Mouse (Mus musculus) MEL (cell line): ENCODE data around the gene C1qc. TPM values are rescaled to one million over a fixed set of nuclear protein-coding genes. Genes with fewer than 3 reads are reported as not detected.

ENCODE experiments used
- DNase-seq: peaks from one replicate; pipeline ENCODE4 v3.0.0; 2011; ENCODE audit warnings: low read depth, low spot score
- H3K27ac ChIP-seq: 2 replicates; pipeline ENCODE4 v1.5.1; 2012; ENCODE audit warnings: low read depth, mild to moderate bottlenecking, control low read depth, low read length, moderate library complexity; ENCODE audit not compliant: control insufficient read depth
- H3K27me3 ChIP-seq, 2 experiments: fragments of 150-350 bp in 1 of 2; sonication (generic) in 1 of 2; 2 replicates each; pipeline ENCODE4 v1.6.1; 2012; ENCODE audit warnings: low read length in 2 of 2, mild to moderate bottlenecking in 2 of 2, improper control_type of control experiment in 1 of 2, moderate library complexity in 1 of 2; ENCODE audit not compliant: insufficient read depth in 2 of 2, control insufficient read depth in 1 of 2
- H3K36me3 ChIP-seq, 2 experiments: 2 replicates each; pipeline ENCODE4 v1.6.1; 2012 to 2014; ENCODE audit warnings: low read length in 2 of 2, improper control_type of control experiment in 1 of 2, inconsistent platforms in 1 of 2, mild to moderate bottlenecking in 1 of 2; ENCODE audit not compliant: insufficient read depth in 2 of 2, control insufficient read depth in 1 of 2
- H3K4me1 ChIP-seq, 2 experiments: fragments of 150-350 bp in 1 of 2; sonication (generic) in 1 of 2; 2 replicates each; pipeline ENCODE4 v1.6.1; 2012; ENCODE audit warnings: low read length in 2 of 2, improper control_type of control experiment in 1 of 2, mild to moderate bottlenecking in 1 of 2; ENCODE audit not compliant: insufficient read depth in 2 of 2, control insufficient read depth in 1 of 2
- H3K4me3 ChIP-seq, 2 experiments: fragments of 150-350 bp in 1 of 2; sonication (generic) in 1 of 2; 2 replicates each; pipeline ENCODE4 v1.5.1; 2012; ENCODE audit warnings: low read depth in 2 of 2, low read length in 2 of 2, mild to moderate bottlenecking in 2 of 2, moderate library complexity in 2 of 2, control low read depth in 1 of 2, improper control_type of control experiment in 1 of 2; ENCODE audit not compliant: control insufficient read depth in 1 of 2, insufficient read depth in 1 of 2
- H3K79me2 ChIP-seq: 2 replicates; pipeline ENCODE4 v1.6.1; 2012; ENCODE audit warnings: mild to moderate bottlenecking, low read length, moderate library complexity; ENCODE audit not compliant: control insufficient read depth, poor library complexity, insufficient read depth
- H3K9ac ChIP-seq: 2 replicates; pipeline ENCODE4 v1.6.1; 2012; ENCODE audit warnings: low read depth, mild to moderate bottlenecking, control low read depth, low read length, moderate library complexity; ENCODE audit not compliant: control insufficient read depth, poor library complexity, severe bottlenecking
- H3K9me3 ChIP-seq: fragments of 150-350 bp; sonication (generic); replicated peaks from 2 replicates; pipeline ENCODE4 v1.6.1; 2012; ENCODE audit warnings: mild to moderate bottlenecking, low read length, improper control_type of control experiment, moderate library complexity; ENCODE audit not compliant: insufficient read depth
- BHLHE40 ChIP-seq: IDR thresholded peaks from 2 replicates; pipeline ENCODE4 v1.6.1; 2012; ENCODE audit warnings: low read depth, mild to moderate bottlenecking, inconsistent platforms, low read length, improper control_type of control experiment, borderline replicate concordance
- CHD1 ChIP-seq: IDR thresholded peaks from 2 replicates; pipeline ENCODE4 v1.6.1; 2012; ENCODE audit warnings: low read depth, mild to moderate bottlenecking, inconsistent platforms, low read length, improper control_type of control experiment
- CTCF ChIP-seq, 3 experiments: IDR thresholded peaks in 2 of 3; conservative IDR thresholded peaks in 1 of 3; 2 replicates each; pipeline ENCODE4 v1.5.1; 2011 to 2012; ENCODE audit warnings: low read length in 3 of 3, low read depth in 2 of 3, mild to moderate bottlenecking in 2 of 3, improper control_type of control experiment in 1 of 3, inconsistent platforms in 1 of 3, mixed read lengths in 1 of 3, moderate library complexity in 1 of 3; ENCODE audit not compliant: control insufficient read depth in 1 of 3, insufficient read depth in 1 of 3, poor library complexity in 1 of 3, severe bottlenecking in 1 of 3
- ELF1 ChIP-seq: IDR thresholded peaks from 2 replicates; pipeline ENCODE4 v1.6.1; 2014; ENCODE audit warnings: low read depth, mild to moderate bottlenecking, inconsistent platforms, low read length, improper control_type of control experiment, moderate library complexity
- EP300 ChIP-seq, 2 experiments: IDR thresholded peaks; 2 replicates each; pipeline ENCODE4 v1.6.1; 2011; ENCODE audit warnings: improper control_type of control experiment in 2 of 2, low read length in 2 of 2, low read depth in 1 of 2, mild to moderate bottlenecking in 1 of 2
- ETS1 ChIP-seq: IDR thresholded peaks from 2 replicates; pipeline ENCODE4 v1.6.1; 2012; ENCODE audit warnings: low read depth, mild to moderate bottlenecking, inconsistent platforms, low read length, improper control_type of control experiment, moderate library complexity
- GABPA ChIP-seq: IDR thresholded peaks from 2 replicates; pipeline ENCODE4 v1.6.1; 2012; ENCODE audit warnings: low read depth, mild to moderate bottlenecking, inconsistent platforms, low read length, improper control_type of control experiment, moderate library complexity
- GATA1 ChIP-seq: IDR thresholded peaks from 2 replicates; pipeline ENCODE4 v1.6.1; 2011; ENCODE audit warnings: low read depth, low read length, improper control_type of control experiment
- HCFC1 ChIP-seq: IDR thresholded peaks from 2 replicates; pipeline ENCODE4 v1.6.1; 2012; ENCODE audit warnings: low read depth, mild to moderate bottlenecking, inconsistent platforms, low read length, improper control_type of control experiment, moderate library complexity
- JUND ChIP-seq: IDR thresholded peaks from 2 replicates; pipeline ENCODE4 v1.6.1; 2011; ENCODE audit warnings: low read depth, mild to moderate bottlenecking, improper control_type of control experiment, low read length
- KAT2A ChIP-seq: conservative IDR thresholded peaks from 2 replicates; pipeline ENCODE4 v1.6.1; 2012; ENCODE audit warnings: low read depth, low read length, improper control_type of control experiment, inconsistent platforms
- MAFK ChIP-seq: IDR thresholded peaks from 2 replicates; pipeline ENCODE4 v1.6.1; 2011; ENCODE audit warnings: low read depth, mild to moderate bottlenecking, low read length, improper control_type of control experiment, borderline replicate concordance
- MAX ChIP-seq: IDR thresholded peaks from 2 replicates; pipeline ENCODE4 v1.6.1; 2011; ENCODE audit warnings: low read length, improper control_type of control experiment
- MAZ ChIP-seq: IDR thresholded peaks from 2 replicates; pipeline ENCODE4 v1.6.1; 2012; ENCODE audit warnings: low read depth, mild to moderate bottlenecking, inconsistent platforms, low read length, improper control_type of control experiment
- MEF2A ChIP-seq: IDR thresholded peaks from 2 replicates; pipeline ENCODE4 v1.6.1; 2014; ENCODE audit warnings: low read depth, mild to moderate bottlenecking, inconsistent platforms, low read length, improper control_type of control experiment; ENCODE audit not compliant: poor library complexity, insufficient replicate concordance, severe bottlenecking; ENCODE audit errors: extremely low read depth
- MYB ChIP-seq: IDR thresholded peaks from 2 replicates; pipeline ENCODE4 v1.6.1; 2011; ENCODE audit warnings: mild to moderate bottlenecking, low read depth, low read length, improper control_type of control experiment
- MYC ChIP-seq: IDR thresholded peaks from 2 replicates; pipeline ENCODE4 v1.6.1; 2011; ENCODE audit warnings: low read depth, mild to moderate bottlenecking, low read length, improper control_type of control experiment, moderate library complexity
- NRF1 ChIP-seq: IDR thresholded peaks from 2 replicates; pipeline ENCODE4 v1.6.1; 2014; ENCODE audit warnings: low read depth, mild to moderate bottlenecking, inconsistent platforms, low read length, improper control_type of control experiment, moderate library complexity; ENCODE audit not compliant: poor library complexity, insufficient read depth, severe bottlenecking
- POLR2AphosphoS2 ChIP-seq: IDR thresholded peaks from 2 replicates; pipeline ENCODE4 v1.6.1; 2011; ENCODE audit warnings: low read length, improper control_type of control experiment
- POLR2AphosphoS5 ChIP-seq: IDR thresholded peaks from 2 replicates; pipeline ENCODE4 v1.6.1; 2012; ENCODE audit warnings: low read depth, borderline replicate concordance, mild to moderate bottlenecking, inconsistent platforms, low read length, moderate library complexity, mixed read lengths
- RAD21 ChIP-seq: IDR thresholded peaks from 2 replicates; pipeline ENCODE4 v1.6.1; 2011; ENCODE audit warnings: mild to moderate bottlenecking, low read depth, low read length, improper control_type of control experiment
- SMC3 ChIP-seq: IDR thresholded peaks from 2 replicates; pipeline ENCODE4 v1.6.1; 2011; ENCODE audit warnings: low read depth, low read length, improper control_type of control experiment
- TAL1 ChIP-seq: IDR thresholded peaks from 2 replicates; pipeline ENCODE4 v1.6.1; 2012; ENCODE audit warnings: mild to moderate bottlenecking, inconsistent platforms, low read length, moderate library complexity, mixed read lengths
- TBP ChIP-seq: IDR thresholded peaks from 2 replicates; pipeline ENCODE4 v1.8.0; 2011; ENCODE audit warnings: low read depth, low read length, improper control_type of control experiment
- TCF12 ChIP-seq: IDR thresholded peaks from 2 replicates; pipeline ENCODE4 v1.6.1; 2014; ENCODE audit warnings: low read depth, mild to moderate bottlenecking, inconsistent platforms, low read length, improper control_type of control experiment, moderate library complexity
- USF1 ChIP-seq: IDR thresholded peaks from 2 replicates; pipeline ENCODE4 v1.6.1; 2014; ENCODE audit warnings: low read depth, mild to moderate bottlenecking, inconsistent platforms, low read length, improper control_type of control experiment, moderate library complexity
- USF2 ChIP-seq, 2 experiments: IDR thresholded peaks; 2 replicates each; pipeline ENCODE4 v1.6.1; 2011 to 2012; ENCODE audit warnings: improper control_type of control experiment in 2 of 2, low read length in 2 of 2, borderline replicate concordance in 1 of 2, inconsistent platforms in 1 of 2, low read depth in 1 of 2, mild to moderate bottlenecking in 1 of 2; ENCODE audit not compliant: insufficient read depth in 1 of 2
- ZC3H11A ChIP-seq: IDR thresholded peaks from 2 replicates; pipeline ENCODE4 v1.6.1; 2012; ENCODE audit warnings: low read depth, mild to moderate bottlenecking, inconsistent platforms, low read length, improper control_type of control experiment
- ZKSCAN1 ChIP-seq: IDR thresholded peaks from 2 replicates; pipeline ENCODE4 v1.6.1; 2012; ENCODE audit warnings: low read depth, mild to moderate bottlenecking, inconsistent platforms, low read length, improper control_type of control experiment, moderate library complexity
- ZMIZ1 ChIP-seq: IDR thresholded peaks from 2 replicates; pipeline ENCODE4 v1.6.1; 2012; ENCODE audit warnings: low read depth, mild to moderate bottlenecking, inconsistent platforms, low read length, improper control_type of control experiment, moderate library complexity
- ZNF384 ChIP-seq: IDR thresholded peaks from 2 replicates; pipeline ENCODE4 v1.6.1; 2012; ENCODE audit warnings: low read depth, mild to moderate bottlenecking, inconsistent platforms, low read length, improper control_type of control experiment
- polyA plus RNA-seq, 2 experiments: library from polyadenylated mRNA; stranded (reverse) in 1 of 2; unstranded in 1 of 2; fragments of >175 nt in 1 of 2; fragments of >200 nt in 1 of 2; gene quantifications; 2 replicates each; pipeline versions ENCODE4 v1.2.1 to v1.2.4; 2012; ENCODE audit warnings: low replicate concordance in 2 of 2, low read depth in 1 of 2; ENCODE audit not compliant: insufficient read length in 2 of 2, insufficient read depth in 1 of 2, missing spikeins in 1 of 2
- total RNA-seq: library from RNA; depleted of rRNA; stranded (reverse); fragments of 300-350 nt; gene quantifications from 2 replicates; pipeline ENCODE4 v1.2.3, GENCODE M21; 2012

The C1qc gene
- total and polyA plus RNA-seq, 3 experiments = not detected

- no peaks in the 10 kb centered on the region for H3K9me3 ChIP-seq
- TF ChIP-seq KAT2A (no peak), CHD1 (no peak), USF1 (no peak), USF2 (IDR thresholded peaks at IDR 0.05; ENCODE audit: borderline replicate concordance in 1 of 2, insufficient read depth in 1 of 2, low read depth in 1 of 2, low read length in 2 of 2) (no peak), TCF12 (no peak), CTCF (IDR thresholded peaks at IDR 0.05 in 2 of 3, conservative IDR thresholded peaks at IDR 0.05 in 1 of 3; ENCODE audit: control insufficient read depth in 1 of 3, insufficient read depth in 1 of 3, low read depth in 2 of 3, low read length in 3 of 3, poor library complexity in 1 of 3, severe bottlenecking in 1 of 3) (no peak), POLR2AphosphoS2 (no peak), MYC (no peak), RAD21 (no peak), ZC3H11A (no peak), GATA1 (no peak), SMC3 (no peak), MEF2A (no peak), MAX (no peak), MAFK (no peak), ZMIZ1 (no peak), TBP (no peak), HCFC1 (no peak), ELF1 (no peak), ZKSCAN1 (no peak)
These were observed 14.9 kb upstream of the C1qc start for GRCm38 (mm10) chr4:136907809-136908208.

GRCm38 (mm10) chr4:136907033-136907432, 14.2 kb upstream of the C1qc start:
- Histone ChIP-seq H3K27ac (no peak overlapping the region), H3K79me2 (no peaks in the 10 kb centered on the region), H3K9me3 (no peaks in the 10 kb centered on the region), H3K4me1 (no peaks in the 10 kb centered on the region), H3K27me3 (no peaks in the 10 kb centered on the region), H3K36me3 (no peaks in the 10 kb centered on the region), H3K4me3 (no peak overlapping the region), H3K9ac (no peak overlapping the region)
- DNase-seq = peak; percentile 72
- TF ChIP-seq MYB (no peak), NRF1 (no peak), EP300 (IDR thresholded peaks at IDR 0.05; ENCODE audit: low read depth in 1 of 2, low read length in 2 of 2) (no peak), MAZ (no peak), POLR2AphosphoS5 (no peak), ETS1 (no peak), KAT2A (no peak), ZKSCAN1 (no peak), TAL1 (no peak), TCF12 (no peak), ZNF384 (no peak), GATA1 (no peak), CTCF (IDR thresholded peaks at IDR 0.05 in 2 of 3, conservative IDR thresholded peaks at IDR 0.05 in 1 of 3; ENCODE audit: control insufficient read depth in 1 of 3, insufficient read depth in 1 of 3, low read depth in 2 of 3, low read length in 3 of 3, poor library complexity in 1 of 3, severe bottlenecking in 1 of 3) (peak; percentile 65 to 74 (median 67)), RAD21 (peak; percentile 23), USF2 (IDR thresholded peaks at IDR 0.05; ENCODE audit: borderline replicate concordance in 1 of 2, insufficient read depth in 1 of 2, low read depth in 1 of 2, low read length in 2 of 2) (no peak), ZC3H11A (peak; percentile 10; the same call in 1 of the 2 replicates), GABPA (no peak), BHLHE40 (no peak), JUND (no peak)

More at GRCm38 (mm10) chr4:136907809-136908208, 14.9 kb upstream of the C1qc start:
- Histone ChIP-seq H3K4me3 (no peak overlapping the region), H3K27ac (no peak overlapping the region), H3K4me1 (no peaks in the 10 kb centered on the region), H3K27me3 (no peaks in the 10 kb centered on the region), H3K36me3 (no peaks in the 10 kb centered on the region), H3K79me2 (no peaks in the 10 kb centered on the region), H3K9ac (no peak overlapping the region)
- no peak for DNase-seq
